Mouse (Mus musculus): ENCODE data around the gene Prr36. TPM values are rescaled to one million over a fixed set of nuclear protein-coding genes. Genes with fewer than 3 reads are reported as not detected.
"Not testable (repeated sequence)": the region's sequence is repeated elsewhere in the genome, so short reads cannot be mapped to it uniquely, and the experiment has no call there.

The Prr36 gene
- total RNA-seq (2021): under 1 TPM; 0.16 to 0.21 TPM
- long read RNA-seq, experiment 1: 0 reads
- long read RNA-seq, experiment 2: 0 reads

GRCm38 (mm10) chr8:4216791-4217621 is at the start of gene Prr36:
TSS of gene Prr36 (minus strand) at chr8:4217459.
- no peak for DNase-seq

DNA sequence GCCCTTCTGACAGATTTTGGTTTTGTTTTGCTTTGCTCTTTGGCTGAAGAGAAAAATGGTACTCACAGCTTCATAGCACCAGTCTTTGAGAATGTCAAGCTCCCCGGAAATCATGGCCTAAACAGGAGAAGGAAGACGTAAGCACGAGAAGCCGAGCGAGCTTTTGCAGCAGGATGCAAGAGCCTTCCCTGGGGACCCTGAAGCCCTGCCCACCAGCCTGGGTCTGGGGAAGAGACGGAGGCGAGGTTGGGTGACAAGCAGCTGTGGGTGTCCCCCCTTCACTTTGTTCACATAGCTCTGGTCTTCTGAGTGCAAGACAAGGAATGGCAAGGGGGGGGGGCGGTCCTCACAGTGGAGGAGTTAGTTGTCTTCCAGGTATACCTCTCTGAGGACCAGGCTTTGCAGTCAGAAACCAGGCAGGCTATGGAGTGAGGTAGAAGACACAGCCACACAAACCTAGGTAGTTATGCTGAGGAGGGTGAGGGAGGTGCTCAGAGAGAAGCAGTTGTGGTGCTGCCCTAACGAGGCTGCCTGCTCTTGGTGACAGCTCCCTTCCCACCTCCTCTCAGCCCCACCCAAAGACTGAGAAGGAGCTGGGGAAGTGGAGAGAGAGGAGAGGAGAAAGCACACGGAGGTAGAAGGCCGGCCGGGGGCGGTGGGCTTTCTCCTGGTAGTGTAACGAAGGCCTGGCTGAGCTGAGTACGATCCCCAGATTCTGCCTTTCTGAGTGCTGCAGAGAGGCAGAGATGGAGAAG is 48.1 kb upstream of the Prr36 start:
- no peak for DNase-seq

DNA sequence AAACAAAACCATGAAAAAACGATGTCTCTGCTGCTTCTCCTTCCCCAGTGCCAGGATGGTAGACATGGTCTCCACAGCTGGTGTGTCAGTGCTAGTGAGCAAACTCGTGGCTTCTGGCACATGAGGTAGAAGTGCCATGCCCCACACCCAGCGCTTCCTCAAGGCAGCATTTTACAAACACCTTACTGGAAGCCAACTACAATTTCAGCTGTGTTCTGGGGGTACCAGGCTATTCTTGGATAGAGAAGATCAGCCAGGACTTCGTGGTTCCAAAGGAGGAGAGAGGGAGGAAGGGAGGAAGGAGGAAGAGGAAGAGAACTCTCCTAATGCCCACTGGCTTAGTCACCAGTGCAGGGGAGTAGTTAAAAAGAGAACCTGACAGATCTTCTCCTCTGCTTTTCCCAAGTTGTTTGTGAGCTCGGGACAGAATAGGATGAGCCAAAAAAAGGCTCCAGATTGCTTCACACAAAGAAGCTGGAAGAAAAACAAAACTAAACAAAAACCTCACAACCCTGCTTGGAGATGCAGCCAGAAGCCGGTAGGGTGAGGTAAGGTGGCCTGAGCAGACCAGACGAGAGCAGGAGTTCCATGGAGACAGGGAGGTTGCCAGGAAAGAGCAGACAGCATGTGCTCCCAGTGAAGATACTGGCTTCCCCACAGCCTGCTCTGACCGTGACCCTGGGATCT is 46.0 kb upstream of the Prr36 start:
- no peak for DNase-seq

DNA sequence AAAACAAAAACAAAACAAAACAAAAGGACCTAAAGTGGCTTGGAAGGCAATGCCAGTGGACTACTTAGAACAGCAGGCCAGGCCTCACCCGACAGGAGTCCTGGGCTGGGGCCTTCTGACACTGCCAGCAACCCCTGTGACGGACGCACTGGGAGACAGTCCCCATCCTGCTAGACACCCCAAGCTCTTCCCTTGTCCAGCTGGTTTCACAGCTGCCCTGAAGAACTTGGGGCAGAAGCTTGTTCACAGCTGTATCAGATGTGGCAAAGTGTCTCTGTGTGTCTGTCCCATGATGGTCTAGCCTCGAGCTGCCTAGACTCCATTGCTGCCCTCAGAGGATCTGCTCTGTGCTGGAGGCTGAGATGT is 42.5 kb upstream of the Prr36 start:
- no peak for DNase-seq

- DNase-seq: peak; percentile 92
Observed at GRCm38 (mm10) chr8:4259125-4259804, 42.0 kb upstream of the Prr36 start, which contains the start of gene Ctxn1. TSS of gene Ctxn1 (minus strand) at chr8:4259274.

- DNase-seq: no peak
Observed at GRCm38 (mm10) chr8:4258678-4259077, 41.4 kb upstream of the Prr36 start.

GRCm38 (mm10) chr8:4258233-4258632 is 41.0 kb upstream of the Prr36 start:
- DNase-seq: peak; percentile 81

- DNase-seq: no peak
Observed at GRCm38 (mm10) chr8:4257350-4257749, 40.1 kb upstream of the Prr36 start.

DNA sequence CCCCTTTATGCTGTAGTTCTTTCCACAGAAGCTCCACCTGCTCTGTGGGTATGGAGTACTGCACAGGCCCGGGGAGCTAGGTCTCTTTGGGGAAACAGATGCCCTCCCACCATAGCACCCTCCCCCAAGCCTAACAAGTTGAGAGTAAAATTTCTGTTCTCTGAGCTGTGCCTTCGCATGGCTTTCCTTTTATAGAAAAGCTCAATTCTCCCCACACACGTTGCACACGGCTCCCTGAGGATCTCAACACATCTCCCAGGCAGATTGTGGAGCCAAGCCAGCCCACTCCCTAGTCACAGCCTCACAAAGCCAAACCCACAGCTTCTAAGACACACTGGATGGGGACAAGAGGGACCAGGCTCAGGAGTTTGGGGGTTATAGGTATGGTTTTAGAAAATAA is 39.7 kb upstream of the Prr36 start:
- no peak for DNase-seq

DNA sequence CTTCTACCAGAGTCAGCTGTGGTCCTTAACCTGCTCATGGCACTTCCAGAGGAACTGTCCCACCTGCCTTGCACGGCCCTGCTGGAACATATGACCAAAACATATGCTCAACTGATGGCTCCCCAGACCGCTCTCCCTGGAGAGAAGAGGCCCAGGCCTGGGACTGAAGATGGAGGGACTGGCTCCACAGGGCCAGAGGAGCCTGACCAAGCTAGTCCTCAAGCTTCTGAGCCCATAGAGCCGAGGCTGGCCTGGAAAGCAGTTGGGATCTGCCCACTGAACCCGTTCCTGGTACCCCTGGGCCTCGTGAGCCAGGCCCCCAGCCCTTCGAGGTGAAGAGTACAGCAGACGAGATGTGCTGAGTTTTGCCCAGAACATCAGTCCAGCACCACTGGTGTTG is 38.2 kb upstream of the Prr36 start:
- DNase-seq: not testable (repeated sequence)

DNA sequence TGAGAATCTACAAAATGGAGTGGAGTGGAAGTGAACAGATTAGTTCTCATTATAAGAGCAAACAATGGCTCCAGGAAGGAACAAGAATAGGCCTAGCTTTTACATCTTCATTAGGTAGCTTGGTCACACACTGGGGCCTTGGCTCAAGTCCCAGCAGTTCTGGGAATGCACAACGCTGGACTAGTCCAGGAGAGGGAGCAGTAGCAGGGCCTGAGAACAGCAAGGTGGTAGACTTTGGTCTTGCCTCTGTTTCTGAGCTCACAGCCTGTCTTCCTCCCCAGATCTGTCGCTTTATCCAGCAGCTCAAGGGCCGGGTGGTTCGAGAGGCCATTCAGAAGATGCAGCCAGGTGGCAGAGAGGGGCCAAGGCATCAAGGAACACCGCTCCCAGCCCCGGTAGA is 36.7 kb upstream of the Prr36 start:
- DNase-seq: peak; percentile 45

DNA sequence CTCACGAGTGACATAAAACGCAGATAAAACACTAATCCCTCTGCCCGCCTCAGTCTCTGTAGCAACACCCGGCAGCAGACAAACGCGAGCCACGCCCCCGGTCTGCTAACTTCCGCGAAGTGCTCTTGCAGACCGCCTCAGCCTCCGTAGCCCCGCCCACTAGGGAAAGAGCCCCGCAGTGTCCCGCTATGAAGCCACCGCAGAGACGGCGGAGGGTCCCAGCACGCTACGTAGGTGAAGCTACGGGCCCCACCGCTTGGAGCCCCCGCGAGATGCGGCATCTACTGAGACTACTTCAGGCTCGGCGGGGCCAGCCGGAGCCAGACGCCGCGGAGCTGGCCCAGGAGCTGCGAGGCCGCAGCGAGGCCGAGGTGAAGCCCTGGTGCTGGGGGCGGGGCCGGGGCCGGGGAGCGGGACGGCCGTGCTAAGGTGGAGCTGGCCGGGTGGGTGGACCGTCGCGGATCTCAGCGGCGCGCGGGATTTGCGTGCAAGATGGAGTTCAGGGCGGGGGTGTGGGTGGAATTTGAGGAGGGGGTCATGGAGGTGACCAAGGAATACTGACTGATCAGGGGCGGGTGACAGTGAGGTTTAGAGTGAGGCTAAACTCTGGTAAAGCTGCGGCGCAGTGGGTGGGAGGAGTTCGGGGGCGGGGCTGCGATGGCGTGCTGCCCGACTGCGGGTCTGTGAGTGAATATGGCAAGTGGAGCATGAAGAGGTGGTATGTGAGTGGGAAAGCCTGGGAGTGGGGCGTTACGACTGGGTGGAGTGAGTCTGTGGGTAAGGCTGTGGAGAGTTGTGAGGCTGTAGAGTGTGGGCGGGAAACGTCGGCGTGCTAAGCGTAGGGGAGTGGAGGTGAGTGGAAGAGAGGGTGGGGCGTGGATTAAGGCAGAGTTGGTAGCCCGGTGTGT is 35.9 kb upstream of the Prr36 start, which contains the start of gene Snapc2:
Snapc2 (plus strand) TSS at position 147 of the 908 bp plus-strand sequence.
- peak; percentile 95 for DNase-seq

GRCm38 (mm10) chr8:4252116-4252760 is 35.0 kb upstream of the Prr36 start:
- no peak for DNase-seq

DNA sequence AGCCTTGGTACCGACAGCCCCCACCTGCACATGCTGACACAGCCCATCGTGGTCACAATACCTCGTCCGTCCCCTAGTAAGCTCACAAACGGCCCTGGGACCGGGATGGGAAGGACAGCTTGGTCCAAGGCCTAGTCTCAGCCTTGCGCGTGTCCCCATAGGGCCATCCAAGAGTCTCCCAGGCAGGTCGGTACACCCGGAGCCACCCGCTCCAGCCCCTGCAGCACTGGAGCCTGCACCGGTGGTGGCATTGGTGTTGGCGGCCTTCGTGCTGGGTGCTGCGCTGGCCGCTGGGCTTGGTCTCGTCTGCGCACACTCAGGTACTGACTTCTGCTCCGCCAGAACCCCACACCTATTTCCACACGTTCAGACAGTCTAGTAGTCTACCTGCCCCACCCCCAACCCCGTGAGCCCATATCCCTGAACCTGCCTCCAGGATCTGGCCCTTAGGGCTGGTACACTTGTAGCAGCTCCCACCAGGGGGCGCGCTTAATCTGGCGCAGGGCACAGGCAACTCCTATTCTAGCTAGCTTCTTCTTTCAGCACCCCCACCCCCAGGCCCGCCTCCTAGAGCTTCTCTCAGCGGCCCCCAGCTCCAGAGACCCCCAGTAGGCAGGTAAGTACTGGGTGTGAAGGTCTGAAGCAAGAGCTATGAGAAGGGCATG is 33.2 kb upstream of the Prr36 start:
- DNase-seq: peak; percentile 92

DNA sequence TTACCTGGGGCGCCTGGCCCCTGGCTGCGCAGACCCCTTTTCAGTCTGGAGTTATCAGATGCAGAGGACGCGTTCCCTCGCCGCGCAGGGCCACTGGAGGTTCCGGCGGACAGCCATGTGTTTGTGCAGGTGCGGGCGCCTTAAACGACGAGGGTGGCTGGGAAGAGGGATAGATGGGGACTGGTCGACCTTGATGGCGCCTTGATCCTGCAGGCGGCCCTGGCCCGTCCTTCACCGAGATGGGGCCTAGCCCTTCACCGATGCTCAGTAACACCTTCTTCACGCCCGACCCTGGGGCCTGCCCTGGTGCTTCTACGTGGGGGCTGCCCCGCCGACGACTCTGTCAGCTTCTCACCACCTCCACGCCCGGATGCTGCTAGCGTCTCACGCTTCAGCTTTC is 32.0 kb upstream of the Prr36 start:
- DNase-seq: peak; percentile 59

DNA sequence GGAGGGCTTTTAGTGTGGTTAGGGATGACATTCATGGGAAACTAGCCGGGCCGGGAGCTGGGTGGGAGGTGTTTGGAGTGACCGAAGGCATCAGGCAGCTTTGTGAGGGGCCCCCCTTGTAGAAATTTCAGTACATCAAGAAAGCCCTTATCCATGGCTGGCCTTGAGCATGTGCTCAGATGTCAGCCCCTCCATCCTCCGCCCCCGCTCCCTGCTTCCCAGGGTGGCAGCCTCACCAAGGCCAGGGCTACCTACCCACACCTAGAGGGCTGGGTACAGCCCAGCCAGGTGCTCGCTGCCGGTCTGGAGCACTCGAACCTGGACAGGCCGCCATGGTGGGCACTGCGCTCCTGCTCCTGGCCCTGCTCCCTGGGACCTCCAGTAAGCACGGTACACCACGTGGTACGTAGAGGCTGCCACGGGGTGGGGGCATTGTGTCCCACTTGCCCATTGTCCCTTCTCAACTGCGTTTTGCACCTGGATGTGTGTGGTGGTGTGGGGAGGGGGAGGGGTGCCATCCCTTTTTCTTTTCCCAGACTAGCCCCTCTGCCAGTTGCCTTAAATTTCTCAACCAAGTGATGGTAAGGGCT is 30.8 kb upstream of the Prr36 start, which contains the start of gene Tgfbr3l:
Tgfbr3l (plus strand) TSS at position 264 of the 590 bp plus-strand sequence.
- no peak for DNase-seq

GRCm38 (mm10) chr8:4247241-4247640 is 30.0 kb upstream of the Prr36 start:
- DNase-seq: no peak

- no peak for DNase-seq
Observed at GRCm38 (mm10) chr8:4245737-4246136, 28.5 kb upstream of the Prr36 start.

- DNase-seq: no peak
Observed at GRCm38 (mm10) chr8:4245061-4245460, 27.8 kb upstream of the Prr36 start.

Measured in gastrocnemius, postnatal 10 days (tissue).